Mouse (Mus musculus) liver, adult 10 weeks (tissue): ENCODE data around the gene Slc24a3. TPM values are rescaled to one million over a fixed set of nuclear protein-coding genes. Genes with fewer than 3 reads are reported as not detected.

Experiments used
- polyA plus RNA-seq: library from polyadenylated mRNA; stranded (reverse); fragments of 350-450 nt; fragmentation: Illumina TruSeq; extraction: RNeasy Lipid Tissue Mini Kit (QIAGEN cat#74804); gene quantifications from one replicate; pipeline ENCODE4 v1.2.3, GENCODE M21; 2014; ENCODE audit warnings: low read depth, low replicate concordance

The Slc24a3 gene
- 0.29 TPM for polyA plus RNA-seq

GRCm38 (mm10) chr2:145167664-145168360, at the start of gene Slc24a3:
TSS of gene Slc24a3 (plus strand) at chr2:145167754.

GRCm38 (mm10) chr2:145675142-145675755, 507.7 kb downstream of the Slc24a3 start, which contains the start of gene Rin2:
TSS of gene Rin2 (plus strand) at chr2:145675215.

